Mouse (Mus musculus): Measurements from ENCODE around the gene Dusp3.

Gene Dusp3

DNA sequence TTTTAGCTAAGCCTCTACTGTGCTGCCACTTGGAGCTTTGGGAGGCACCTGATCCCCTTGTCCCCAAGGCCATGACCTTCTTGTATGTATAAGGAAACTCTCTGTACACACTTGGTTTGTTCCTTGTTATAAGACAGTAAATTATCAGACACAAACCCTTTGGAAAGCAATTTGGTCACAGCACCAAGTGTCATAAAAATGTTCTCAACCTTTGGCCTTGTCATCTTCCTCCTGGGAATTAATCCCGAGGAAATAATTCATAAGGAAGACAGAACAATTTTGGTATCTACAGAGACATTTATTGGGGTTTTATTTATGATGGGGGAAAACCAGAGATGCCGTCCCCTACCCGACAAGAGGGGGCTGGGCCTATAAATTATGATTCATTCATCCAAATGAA, 51.1 kb downstream of the Dusp3 start:
- DNase-seq (ENCODE audit: low spot score in 2 of 2) = no peak

DNA sequence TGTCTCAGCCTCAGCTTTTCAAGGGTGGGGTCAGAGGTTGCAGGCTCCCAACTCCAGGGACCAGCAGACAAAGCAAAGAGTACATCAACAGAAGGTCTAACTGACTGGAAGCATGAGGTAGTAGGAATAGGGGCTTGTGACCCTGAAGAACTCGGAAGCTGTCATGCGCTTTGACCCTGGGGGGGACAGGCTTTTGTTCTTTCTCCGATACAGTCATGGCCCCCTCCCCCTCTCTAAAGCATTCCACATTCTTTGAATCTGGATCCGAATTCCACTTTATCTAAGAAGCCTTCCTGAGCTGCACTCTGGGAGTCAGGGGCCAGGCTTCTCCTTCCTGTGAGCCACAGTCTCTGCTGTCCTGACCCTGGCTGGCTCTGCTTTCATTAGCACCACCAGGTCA, 54.8 kb downstream of the Dusp3 start:
- no peak for DNase-seq (ENCODE audit: low spot score in 2 of 2)

- DNase-seq (ENCODE audit: low spot score in 2 of 2) = no peak
Measured at GRCm38 (mm10) chr11:101928030-101928762, 58.6 kb downstream of the Dusp3 start.

GRCm38 (mm10) chr11:101926951-101927589, 59.7 kb downstream of the Dusp3 start:
- no peak for DNase-seq (ENCODE audit: low spot score in 2 of 2)

DNA sequence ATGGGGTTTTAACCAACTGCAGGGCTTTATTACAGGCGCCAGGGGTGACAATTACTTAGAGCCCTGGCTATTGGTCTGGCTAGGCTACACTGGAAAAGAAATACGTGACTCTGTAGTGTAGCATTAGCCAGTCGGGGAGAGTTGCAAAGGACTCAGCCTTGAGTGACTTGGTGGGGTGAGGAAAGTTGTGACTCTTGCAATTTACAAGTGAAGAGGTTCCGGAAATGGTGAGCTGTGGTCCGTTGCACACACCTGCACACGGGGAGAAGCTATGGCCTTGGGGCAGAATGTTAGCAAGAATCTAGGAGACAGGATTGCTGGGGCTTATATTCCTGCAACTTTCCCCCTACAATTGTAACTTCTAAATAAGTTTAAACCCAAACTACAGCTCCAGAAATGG, 61.2 kb downstream of the Dusp3 start:
- no peak for DNase-seq (ENCODE audit: low spot score in 2 of 2)

DNA sequence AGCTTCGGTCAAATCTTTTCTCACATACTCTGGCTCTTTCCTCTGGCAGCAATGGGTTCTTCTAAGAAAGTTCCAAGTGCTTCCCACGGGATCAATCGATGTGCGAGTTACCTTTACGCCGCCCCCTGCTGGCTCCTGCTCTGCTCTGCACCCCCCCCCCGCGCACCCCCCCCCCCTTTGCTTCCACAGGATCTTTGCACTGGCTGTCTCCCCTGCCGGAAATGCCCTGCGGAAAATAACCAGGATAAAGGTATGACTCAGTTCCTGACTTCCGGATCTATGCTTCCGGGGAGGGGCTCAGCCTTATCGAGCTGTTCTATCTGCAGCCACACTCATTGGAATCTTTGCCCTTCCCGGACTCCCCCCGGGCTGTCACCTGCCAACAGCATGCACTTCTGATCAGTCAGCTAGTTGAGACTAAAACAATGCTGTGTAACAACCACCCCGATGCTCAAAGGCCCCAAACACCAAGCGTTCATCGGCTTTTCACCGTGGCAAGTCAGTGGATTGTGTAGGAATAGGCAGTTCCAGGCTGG, 62.3 kb downstream of the Dusp3 start:
- DNase-seq (ENCODE audit: low spot score in 2 of 2) = no peak

- DNase-seq (ENCODE audit: low spot score in 2 of 2) = no peak
Measured at GRCm38 (mm10) chr11:101923988-101924387, 62.8 kb downstream of the Dusp3 start.

DNA sequence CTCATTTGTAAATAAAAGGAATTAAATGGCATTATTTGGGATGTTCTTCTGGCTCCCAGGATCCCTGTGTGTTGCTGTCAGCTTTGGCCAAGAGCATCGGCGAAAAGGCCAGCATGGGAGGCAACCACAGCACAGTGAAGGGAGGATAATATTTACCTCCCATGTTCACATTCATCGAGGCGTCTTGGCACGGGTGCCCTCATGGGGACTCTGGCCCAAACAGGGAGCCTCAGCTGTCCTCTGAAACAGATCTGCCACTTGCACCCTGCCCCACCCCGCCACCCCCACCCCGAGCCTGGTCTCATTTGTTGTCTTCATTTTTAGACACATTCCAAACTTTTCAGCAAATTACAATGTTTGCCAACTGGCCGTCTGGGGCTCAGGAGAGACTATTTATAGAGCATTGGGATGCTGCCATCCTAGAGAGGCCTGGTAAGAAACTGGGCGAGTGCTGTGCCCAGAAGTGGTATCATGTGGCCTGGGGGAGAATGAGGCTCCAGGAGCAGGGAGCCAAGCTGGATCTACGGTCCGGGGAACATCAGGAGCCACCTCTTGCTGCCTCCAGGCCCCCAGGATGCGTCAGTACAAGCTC, 65.4 kb downstream of the Dusp3 start:
- no peak for DNase-seq (ENCODE audit: low spot score in 2 of 2)
